Mouse (Mus musculus) forebrain, postnatal 0 days (tissue): ENCODE data around the gene Mthfd2. TPM values are rescaled to one million over a fixed set of nuclear protein-coding genes. Genes with fewer than 3 reads are reported as not detected.

Experiments
- ATAC-seq: fragments of 200-750 bp; cut with Nextera tagmentation; 2 replicates; pipeline ENCODE4 v1.8.0; 2017; ENCODE audit warnings: mild to moderate bottlenecking, moderate library complexity
- DNase-seq: peaks from one replicate; pipeline ENCODE4 v3.0.0-alpha.2; 2015
- H3K27ac ChIP-seq: fragments of 300-500 bp; sonication (generic); 2 replicates; pipeline ENCODE4 v1.5.1; 2014; ENCODE audit warnings: low read depth, mild to moderate bottlenecking, antibody characterized with exemption, low read length, moderate library complexity, mixed read lengths
- H3K27me3 ChIP-seq: fragments of 300-500 bp; sonication (generic); 2 replicates; pipeline ENCODE4 v1.6.1; 2014; ENCODE audit warnings: mild to moderate bottlenecking, low read length, mixed read lengths; ENCODE audit not compliant: insufficient read depth
- H3K36me3 ChIP-seq: fragments of 300-500 bp; sonication (generic); 2 replicates; pipeline ENCODE4 v1.6.1; 2014; ENCODE audit warnings: mild to moderate bottlenecking, moderate library complexity; ENCODE audit not compliant: insufficient read depth
- H3K4me1 ChIP-seq: fragments of 300-500 bp; sonication (generic); 2 replicates; pipeline ENCODE4 v1.6.1; 2014; ENCODE audit warnings: antibody characterized with exemption; ENCODE audit not compliant: insufficient read depth
- H3K4me2 ChIP-seq: fragments of 300-500 bp; sonication (generic); 2 replicates; pipeline ENCODE4 v1.6.1; 2014; ENCODE audit warnings: low read depth, mild to moderate bottlenecking, moderate library complexity
- H3K4me3 ChIP-seq: fragments of 300-500 bp; sonication (generic); 2 replicates; pipeline ENCODE4 v1.5.1; 2014; ENCODE audit warnings: low read depth, low read length, mixed read lengths
- H3K9ac ChIP-seq: fragments of 300-500 bp; sonication (generic); 2 replicates; pipeline ENCODE4 v1.6.1; 2014; ENCODE audit warnings: mild to moderate bottlenecking
- H3K9me3 ChIP-seq: fragments of 300-500 bp; sonication (generic); 2 replicates; pipeline ENCODE4 v1.6.1; 2016; ENCODE audit warnings: low read length
- CTCF ChIP-seq: sonication (generic); IDR thresholded peaks from 2 replicates; pipeline ENCODE4 v1.5.1; 2016; ENCODE audit warnings: antibody characterized with exemption, control low read depth, low read depth
- WGBS: fragments of 180-500 bp; shearing (Covaris S2); extraction: QIAGEN DNeasy Blood & Tissue Kit; methylation state at CpG from one replicate; pipeline ENCODE4 v1.1.7; 2014; 5-methylcytosine and 5-hydroxymethylcytosine counted together
- polyA plus RNA-seq: library from polyadenylated mRNA; unstranded; fragments of >200 nt; fragmentation: Nextera tagmentation; extraction: Ambion mirVana; gene quantifications from 2 replicates; pipeline ENCODE4 v1.2.1, GENCODE M21; 2015
- total RNA-seq: library from RNA; depleted of rRNA; stranded (reverse); fragments of >200 nt; gene quantifications from 2 replicates; pipeline ENCODE4 v1.2.3, GENCODE M21; 2014

The Mthfd2 gene
- total and polyA plus RNA-seq, 2 experiments from 2014 or later, result 21.5 to 31.9 TPM

DNA sequence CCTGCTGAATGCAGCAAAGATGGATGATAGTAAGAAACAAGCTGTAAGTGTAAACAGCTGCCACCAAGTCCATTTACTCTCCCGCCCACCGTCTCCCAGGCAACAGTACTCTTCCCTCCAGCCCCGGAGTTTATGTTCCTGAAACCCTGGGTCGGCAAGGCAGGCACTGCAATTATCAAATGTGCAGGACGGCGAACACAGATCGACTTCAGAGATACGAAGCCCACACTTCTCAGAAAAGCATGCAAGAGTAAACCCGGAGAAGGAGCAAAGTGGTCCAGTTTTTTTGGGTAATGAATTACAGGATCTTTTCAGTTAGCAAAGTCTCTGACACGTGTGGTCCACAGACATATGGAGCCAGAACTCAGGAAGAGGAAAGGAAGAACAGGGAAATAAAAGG is 9.7 kb downstream of the Mthfd2 start:
- Histone ChIP-seq H3K4me1 (0 out of 2 replicates have a peak, but pooled peaks cover 4% of the 10 kb centered on the region), H3K36me3 (peaks cover 5% of the 10 kb centered on the region; the same call in 1 of the 2 replicates), H3K27ac (no peak overlapping the region), H3K9me3 (no peaks in the 10 kb centered on the region), H3K9ac (0 out of 2 replicates have a peak overlapping the region, but pooled peaks have one; percentile 18), H3K4me3 (peak overlapping the region; percentile 58), H3K27me3 (no peaks in the 10 kb centered on the region), H3K4me2 (peak overlapping the region; percentile 58)
- no peak for TF ChIP-seq CTCF
- ATAC-seq (no peak), DNase-seq (peak; percentile 10)
- WGBS, result 7% methylated on average over 10 of the region's 10 CpGs

GRCm38 (mm10) chr6:83315293-83315692 is 10.4 kb downstream of the Mthfd2 start:
- H3K27me3 ChIP-seq, result no peaks in the 10 kb centered on the region
- DNase-seq (no peak), ATAC-seq (no peak)
- no peak overlapping the region for H3K9ac ChIP-seq
- H3K27ac ChIP-seq, result no peak overlapping the region
- no peak for TF ChIP-seq CTCF
- no peak overlapping the region for H3K4me2 ChIP-seq
- no peaks in the 10 kb centered on the region for H3K9me3 ChIP-seq
- H3K4me3 ChIP-seq, result no peak overlapping the region
- 0 out of 2 replicates have a peak, but pooled peaks cover 4% of the 10 kb centered on the region for H3K4me1 ChIP-seq
- H3K36me3 ChIP-seq, result peaks cover 10% of the 10 kb centered on the region; the same call in 1 of the 2 replicates

GRCm38 (mm10) chr6:83312514-83312913 is 13.2 kb downstream of the Mthfd2 start:
- DNase-seq, result no peak
- 0 out of 2 replicates have a peak, but pooled peaks cover 4% of the 10 kb centered on the region for H3K4me1 ChIP-seq

DNA sequence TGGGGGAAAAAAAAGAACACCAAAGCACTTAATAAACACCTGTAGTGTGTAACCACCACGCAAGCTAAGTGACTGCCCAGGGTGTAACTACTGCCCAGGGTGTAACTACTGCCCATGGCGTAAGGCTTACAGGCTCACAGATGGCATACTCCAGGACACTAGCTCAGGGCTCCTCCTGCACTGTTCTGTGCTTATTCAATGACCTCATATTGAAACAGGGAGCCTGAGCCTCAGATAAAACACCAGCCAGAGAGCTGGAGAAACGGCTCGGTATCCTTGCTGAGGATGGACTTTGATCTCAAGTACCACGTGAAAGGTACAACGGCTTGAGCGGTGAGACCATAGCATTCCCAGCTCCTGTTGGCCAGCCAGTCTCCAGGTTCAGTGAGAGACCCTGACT is 13.7 kb downstream of the Mthfd2 start:
- no peak overlapping the region for H3K4me2 ChIP-seq
- WGBS, result 97% methylated on average over 7 of the region's 7 CpGs
- no peak for ATAC-seq
- H3K27me3 ChIP-seq, result no peaks in the 10 kb centered on the region
- H3K27ac ChIP-seq, result no peak overlapping the region
- no peaks in the 10 kb centered on the region for H3K9me3 ChIP-seq
- H3K36me3 ChIP-seq, result peaks cover 25% of the 10 kb centered on the region
- DNase-seq, result no peak
- no peak overlapping the region for H3K4me3 ChIP-seq
- H3K9ac ChIP-seq, result no peak overlapping the region
- 0 out of 2 replicates have a peak, but pooled peaks cover 4% of the 10 kb centered on the region for H3K4me1 ChIP-seq
- no peak for TF ChIP-seq CTCF

More at GRCm38 (mm10) chr6:83312514-83312913, 13.2 kb downstream of the Mthfd2 start:
- Histone ChIP-seq H3K36me3 (peaks cover 24% of the 10 kb centered on the region), H3K9me3 (no peaks in the 10 kb centered on the region), H3K27ac (no peak overlapping the region), H3K27me3 (no peaks in the 10 kb centered on the region), H3K4me3 (no peak overlapping the region), H3K9ac (no peak overlapping the region), H3K4me2 (no peak overlapping the region)
- WGBS, result 94% methylated on average over 8 of the region's 8 CpGs
- no peak for TF ChIP-seq CTCF
- ATAC-seq, result no peak

DNA sequence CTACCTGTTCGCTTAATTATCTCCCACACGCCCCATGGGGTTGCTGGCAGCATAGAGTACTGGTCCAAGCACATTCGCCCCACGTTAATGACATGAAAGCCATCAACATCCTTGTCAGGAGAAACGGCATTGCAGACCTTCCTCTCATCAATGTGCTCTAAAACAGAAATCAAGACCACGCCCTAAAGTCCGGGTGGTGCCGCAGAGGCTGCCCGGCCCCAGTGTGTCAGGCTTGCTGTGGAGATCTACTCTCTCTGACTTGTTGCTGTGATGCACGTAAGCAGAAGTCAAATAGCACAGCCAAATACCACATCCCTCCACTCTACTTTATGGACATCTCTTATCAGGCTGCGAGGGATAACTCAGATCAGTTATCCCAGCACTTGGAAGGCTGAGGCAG is 14.5 kb downstream of the Mthfd2 start:
- no peak for TF ChIP-seq CTCF
- 93% methylated on average over 11 of the region's 11 CpGs for WGBS
- Histone ChIP-seq H3K27me3 (no peaks in the 10 kb centered on the region), H3K27ac (no peak overlapping the region), H3K9ac (no peak overlapping the region), H3K36me3 (peaks cover 29% of the 10 kb centered on the region), H3K4me1 (no peaks in the 10 kb centered on the region), H3K9me3 (no peaks in the 10 kb centered on the region), H3K4me2 (no peak overlapping the region), H3K4me3 (no peak overlapping the region)
- DNase-seq (no peak), ATAC-seq (no peak)

DNA sequence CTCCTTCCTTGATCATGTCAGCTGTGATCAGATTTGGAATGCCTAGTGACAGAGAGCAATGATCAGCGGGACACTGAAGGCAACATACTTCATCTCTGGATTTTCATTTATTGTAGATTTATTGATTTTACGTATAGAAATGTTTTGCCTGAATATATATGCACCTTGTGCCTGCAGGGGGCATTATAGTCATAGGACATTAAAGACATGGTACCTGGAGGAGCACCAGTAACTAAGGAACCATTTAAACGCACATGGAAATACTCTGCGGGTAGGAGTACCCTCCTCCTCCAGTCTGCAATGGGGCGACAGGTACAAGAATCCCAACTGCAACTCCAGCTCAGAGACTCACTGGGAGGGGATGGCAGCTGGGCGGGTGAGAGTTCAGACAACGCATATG is 16.7 kb downstream of the Mthfd2 start:
- Histone ChIP-seq H3K4me2 (no peak overlapping the region), H3K9ac (no peak overlapping the region), H3K27me3 (no peaks in the 10 kb centered on the region), H3K4me3 (no peak overlapping the region), H3K36me3 (peaks cover 45% of the 10 kb centered on the region), H3K27ac (no peak overlapping the region), H3K4me1 (no peaks in the 10 kb centered on the region), H3K9me3 (no peaks in the 10 kb centered on the region)
- ATAC-seq (no peak), DNase-seq (no peak)
- whole genome bisulfite sequencing, result 91% methylated on average over 7 of the region's 7 CpGs
- TF ChIP-seq CTCF, result no peak

DNA sequence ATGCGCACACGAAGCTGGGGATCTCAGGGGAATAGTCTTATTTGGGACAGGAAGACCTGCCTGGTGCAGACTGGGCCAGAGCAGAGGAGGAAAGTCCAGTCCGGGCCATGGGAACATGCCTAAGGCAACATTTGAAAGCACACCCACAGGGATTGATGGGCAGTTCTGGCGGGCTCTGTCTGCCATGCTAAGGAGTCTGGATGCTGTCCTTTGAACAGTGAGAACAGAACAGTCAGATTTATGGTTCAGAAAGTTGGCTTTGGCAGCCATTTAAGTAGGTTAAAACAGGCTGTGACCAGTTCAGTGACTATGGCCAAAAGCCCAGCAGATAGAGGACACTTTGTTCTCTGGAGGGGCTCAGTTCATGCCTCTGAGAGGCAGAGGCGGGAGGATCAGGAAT is 23.4 kb downstream of the Mthfd2 start:
- TF ChIP-seq CTCF, result no peak
- Histone ChIP-seq H3K4me2 (no peak overlapping the region), H3K4me1 (no peaks in the 10 kb centered on the region), H3K4me3 (no peak overlapping the region), H3K27ac (no peak overlapping the region), H3K36me3 (peaks cover 21% of the 10 kb centered on the region), H3K9me3 (no peaks in the 10 kb centered on the region), H3K27me3 (no peaks in the 10 kb centered on the region), H3K9ac (no peak overlapping the region)
- WGBS, result 74% methylated on average over 5 of the region's 5 CpGs
- no peak for ATAC-seq
- DNase-seq, result no peak
